ENCODE assay signal across 20 mouse cellular contexts in genomic region chr19:58353953-58354352, GRCm38 (mm10).
DNase-seq lines count a peak whose midpoint lies in the region; ATAC-seq and TF ChIP-seq lines count a peak whose summit lies in the region.
"Had no signal": no experiment of that assay in that cellular context is flagged by ENCODE, and none has a peak within 500 bp of the region (broad histone marks: within the 10 kb centered on the region; RNA-seq: fewer than 3 reads in every experiment).

No protein-coding gene starts in this region.

- 35% methylated on average over 2 of the region's 2 CpGs for WGBS in hindbrain, embryonic 12.5 days
- 39% methylated on average over 2 of the region's 2 CpGs for WGBS in hindbrain, embryonic 10.5 days
- 41% methylated on average over 2 of the region's 2 CpGs for WGBS in midbrain, embryonic 16.5 days
- WGBS in heart, embryonic 10.5 days: 38% methylated on average over 2 of the region's 2 CpGs
- 49% methylated on average over 2 of the region's 2 CpGs for WGBS in lung, postnatal 0 days
- 41% methylated on average over 2 of the region's 2 CpGs for WGBS in intestine, embryonic 16.5 days

- no peak for DNase-seq in hindbrain, embryonic 10.5 days (ENCODE audit: low spot score)
- DNase-seq in heart, embryonic 10.5 days (ENCODE audit: low spot score): no peak
- DNase-seq in lung, postnatal 0 days (ENCODE audit: low spot score): no peak
- DNase-seq: adrenal gland, adult 8-10 months; cerebellum, postnatal 10 days; forebrain, postnatal 0 days; kidney, postnatal 4 days; layer of hippocampus, adult 9-11 months; thymus, postnatal 14 days had no signal

- H3K9ac ChIP-seq in hindbrain, embryonic 12.5 days: no peak overlapping the region
- no peak overlapping the region for H3K9ac ChIP-seq in midbrain, embryonic 16.5 days (ENCODE audit: low read depth, low read length)
- no peak overlapping the region for H3K9ac ChIP-seq in lung, postnatal 0 days (replicated peaks; ENCODE audit: low read depth)
- H3K9ac ChIP-seq in intestine, embryonic 16.5 days (ENCODE audit: low read depth, low read length): no peak overlapping the region
- H3K9ac ChIP-seq: embryonic facial prominence, embryonic 13.5 days; forebrain, postnatal 0 days; heart, embryonic 12.5 days; kidney, embryonic 15.5 days; liver, embryonic 14.5 days had no signal

- H3K9me3 ChIP-seq in hindbrain, embryonic 12.5 days (replicated peaks): no peaks in the 10 kb centered on the region
- H3K9me3 ChIP-seq in hindbrain, embryonic 10.5 days: no peaks in the 10 kb centered on the region
- no peaks in the 10 kb centered on the region for H3K9me3 ChIP-seq in midbrain, embryonic 16.5 days (replicated peaks; ENCODE audit: control insufficient read depth, low read length, poor library complexity, severe bottlenecking)
- H3K9me3 ChIP-seq in heart, embryonic 10.5 days: no peaks in the 10 kb centered on the region
- H3K9me3 ChIP-seq in lung, postnatal 0 days (ENCODE audit: low read length): no peaks in the 10 kb centered on the region
- no peaks in the 10 kb centered on the region for H3K9me3 ChIP-seq in intestine, embryonic 16.5 days (ENCODE audit: control insufficient read depth, low read length)
- H3K9me3 ChIP-seq: embryonic facial prominence, embryonic 13.5 days; heart, embryonic 12.5 days; kidney, embryonic 15.5 days had no signal

- H3K4me2 ChIP-seq in hindbrain, embryonic 12.5 days (replicated peaks): no peak overlapping the region
- H3K4me2 ChIP-seq in midbrain, embryonic 16.5 days (ENCODE audit: low read length): no peak overlapping the region
- no peak overlapping the region for H3K4me2 ChIP-seq in lung, postnatal 0 days (replicated peaks; ENCODE audit: low read depth, low read length)
- no peak overlapping the region for H3K4me2 ChIP-seq in intestine, embryonic 16.5 days (ENCODE audit: low read depth, low read length)
- H3K4me2 ChIP-seq: embryonic facial prominence, embryonic 13.5 days; heart, embryonic 12.5 days; kidney, embryonic 15.5 days had no signal

- no peak overlapping the region for H3K4me3 ChIP-seq in hindbrain, embryonic 12.5 days
- H3K4me3 ChIP-seq in hindbrain, embryonic 10.5 days: no peak overlapping the region
- H3K4me3 ChIP-seq in midbrain, embryonic 16.5 days (ENCODE audit: low read depth, low read length): no peak overlapping the region
- no peak overlapping the region for H3K4me3 ChIP-seq in heart, embryonic 10.5 days
- no peak overlapping the region for H3K4me3 ChIP-seq in lung, postnatal 0 days (ENCODE audit: low read depth, low read length)
- no peak overlapping the region for H3K4me3 ChIP-seq in intestine, embryonic 16.5 days (ENCODE audit: low read length)
- H3K4me3 ChIP-seq: embryonic facial prominence, embryonic 13.5 days; heart, embryonic 12.5 days; kidney, embryonic 15.5 days had no signal

- TF ChIP-seq CTCF in lung, postnatal 0 days (IDR thresholded peaks at IDR 0.05): no peak

- H3K27me3 ChIP-seq in hindbrain, embryonic 12.5 days: 0 out of 2 replicates have a peak, but pooled peaks cover 4% of the 10 kb centered on the region
- H3K27me3 ChIP-seq in hindbrain, embryonic 10.5 days (ENCODE audit: insufficient read depth, poor library complexity, severe bottlenecking): peaks cover 13% of the 10 kb centered on the region; the same call in 1 of the 2 replicates
- no peaks in the 10 kb centered on the region for H3K27me3 ChIP-seq in midbrain, embryonic 16.5 days (ENCODE audit: control insufficient read depth, insufficient read depth, low read depth, low read length)
- peaks cover 10% of the 10 kb centered on the region; the same call in 1 of the 2 replicates for H3K27me3 ChIP-seq in heart, embryonic 10.5 days (ENCODE audit: insufficient read depth, poor library complexity, severe bottlenecking)
- H3K27me3 ChIP-seq in lung, postnatal 0 days (replicated peaks; ENCODE audit: insufficient read depth, low read length): no peaks in the 10 kb centered on the region
- H3K27me3 ChIP-seq in intestine, embryonic 16.5 days (replicated peaks; ENCODE audit: control insufficient read depth, insufficient read depth, low read length): no peaks in the 10 kb centered on the region
- H3K27me3 ChIP-seq: heart, embryonic 12.5 days; kidney, embryonic 15.5 days; Patski had no signal

- no peak for TF ChIP-seq EP300 in lung, postnatal 0 days (IDR thresholded peaks at IDR 0.05)

- ATAC-seq in hindbrain, embryonic 12.5 days (ENCODE audit: low FRiP score): no peak
- ATAC-seq in common myeloid progenitor, adult 5-6 weeks (replicated peaks; ENCODE audit: low read depth, poor library complexity, severe bottlenecking): peak; percentile 74
- ATAC-seq in megakaryocyte, adult 5-6 weeks (ENCODE audit: poor library complexity, severe bottlenecking): peak; percentile 53; the same call in 1 of the 2 replicates
- no peak for ATAC-seq in midbrain, embryonic 16.5 days
- no peak for ATAC-seq in lung, postnatal 0 days
- no peak for ATAC-seq in intestine, embryonic 16.5 days
- ATAC-seq: CD4-positive, CD25-positive, alpha-beta regulatory T cell, adult 4 months; forebrain, postnatal 0 days; Patski had no signal

- peaks cover 35% of the 10 kb centered on the region for H3K4me1 ChIP-seq in hindbrain, embryonic 12.5 days
- H3K4me1 ChIP-seq in hindbrain, embryonic 10.5 days (replicated peaks): peaks cover 42% of the 10 kb centered on the region
- peaks cover 30% of the 10 kb centered on the region for H3K4me1 ChIP-seq in midbrain, embryonic 16.5 days (ENCODE audit: control insufficient read depth, insufficient read depth, low read length)
- no peaks in the 10 kb centered on the region for H3K4me1 ChIP-seq in heart, embryonic 10.5 days
- no peaks in the 10 kb centered on the region for H3K4me1 ChIP-seq in lung, postnatal 0 days (ENCODE audit: insufficient read depth, low read depth, low read length)
- peaks cover 3% of the 10 kb centered on the region; the same call in 1 of the 2 replicates for H3K4me1 ChIP-seq in intestine, embryonic 16.5 days (ENCODE audit: control insufficient read depth, insufficient read depth, low read length)
- H3K4me1 ChIP-seq: heart, embryonic 12.5 days had no signal

- H3K36me3 ChIP-seq in hindbrain, embryonic 12.5 days: no peaks in the 10 kb centered on the region
- H3K36me3 ChIP-seq in hindbrain, embryonic 10.5 days: no peaks in the 10 kb centered on the region
- no peaks in the 10 kb centered on the region for H3K36me3 ChIP-seq in midbrain, embryonic 16.5 days (ENCODE audit: control insufficient read depth, insufficient read depth, low read length)
- H3K36me3 ChIP-seq in heart, embryonic 10.5 days: no peaks in the 10 kb centered on the region
- no peaks in the 10 kb centered on the region for H3K36me3 ChIP-seq in lung, postnatal 0 days (ENCODE audit: insufficient read depth, low read length)
- H3K36me3 ChIP-seq in intestine, embryonic 16.5 days (ENCODE audit: control insufficient read depth, insufficient read depth, low read length): no peaks in the 10 kb centered on the region
- H3K36me3 ChIP-seq: embryonic facial prominence, embryonic 13.5 days; heart, embryonic 12.5 days; kidney, embryonic 15.5 days had no signal

- H3K27ac ChIP-seq in hindbrain, embryonic 12.5 days: peak overlapping the region; percentile 76
- no peak overlapping the region for H3K27ac ChIP-seq in hindbrain, embryonic 10.5 days
- H3K27ac ChIP-seq in midbrain, embryonic 16.5 days (ENCODE audit: low read length): peak overlapping the region; percentile 65; the same call in 1 of the 2 replicates
- H3K27ac ChIP-seq in heart, embryonic 10.5 days: no peak overlapping the region
- H3K27ac ChIP-seq in lung, postnatal 0 days (ENCODE audit: low read length): no peak overlapping the region
- H3K27ac ChIP-seq in intestine, embryonic 16.5 days (ENCODE audit: low read length): no peak overlapping the region
- H3K27ac ChIP-seq: embryonic facial prominence, embryonic 13.5 days; liver, embryonic 14.5 days had no signal

Comparison
In these comparisons a context has a peak if more than half of its experiments do, and no peak if none do; other contexts are left out.
1. H3K27ac ChIP-seq: peak in hindbrain, embryonic 12.5 days (single experiment) and midbrain, embryonic 16.5 days (single experiment); none in hindbrain, embryonic 10.5 days (single experiment), heart, embryonic 10.5 days (single experiment), lung, postnatal 0 days (single experiment) and intestine, embryonic 16.5 days (single experiment).
2. ATAC-seq: peak in common myeloid progenitor, adult 5-6 weeks (single experiment) and megakaryocyte, adult 5-6 weeks (single experiment); none in hindbrain, embryonic 12.5 days (single experiment), midbrain, embryonic 16.5 days (single experiment), lung, postnatal 0 days (single experiment) and intestine, embryonic 16.5 days (single experiment).